Mouse (Mus musculus): ENCODE measurements around the gene Tmem106c.

DNA sequence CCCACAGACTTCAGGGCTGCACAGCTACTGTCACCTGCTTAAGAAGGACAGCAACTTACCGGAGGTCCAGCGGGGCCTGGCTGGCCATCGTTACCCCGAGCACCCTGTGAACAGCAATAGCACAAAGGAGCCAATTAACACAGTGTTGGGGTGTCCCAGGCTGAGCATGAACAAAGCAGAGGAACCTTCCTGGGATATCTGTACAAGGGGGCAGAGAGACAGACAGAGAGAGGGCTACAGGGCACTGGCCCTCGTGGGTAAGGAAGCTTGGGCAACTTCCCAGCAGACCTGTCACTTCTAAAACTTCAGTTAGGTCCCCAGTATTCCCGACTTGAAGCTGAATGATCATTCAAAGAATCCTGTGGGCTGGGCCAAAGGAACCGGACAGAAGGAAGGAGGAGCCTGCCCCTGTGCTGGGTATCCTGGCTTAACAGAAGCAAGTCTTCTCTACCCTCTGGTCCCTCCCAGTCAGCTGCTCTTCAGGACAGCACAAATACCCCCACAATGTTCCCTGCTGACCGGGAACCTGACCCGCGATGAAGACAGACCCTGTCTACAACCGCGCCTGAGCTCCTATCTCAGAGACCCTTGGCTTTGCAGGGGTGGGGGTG lies 27.4 kb downstream of the Tmem106c start:
- TF ChIP-seq CTCF (IDR thresholded peaks at IDR 0.05) (no peak), POLR2A (IDR thresholded peaks at IDR 0.05; ENCODE audit: insufficient read depth, low read depth, low read length) (no peak), EP300 (IDR thresholded peaks at IDR 0.05; ENCODE audit: insufficient read depth, low read depth, low read length) (no peak)

Measured in heart, adult 2 months (tissue).